Mouse (Mus musculus): Measurements from ENCODE around the gene Ppp1r3a. TPM values are rescaled to one million over a fixed set of nuclear protein-coding genes. Genes with fewer than 3 reads are reported as not detected.
"Not testable (repeated sequence)": the region's sequence is repeated elsewhere in the genome, so short reads cannot be mapped to it uniquely, and the experiment has no call there.

The Ppp1r3a gene
- total RNA-seq (2015) (not detected in 2 replicates), total RNA-seq (2017) (not detected in 2 replicates)

- ATAC-seq (replicated peaks; ENCODE audit: poor library complexity), result no peak
Observed at GRCm38 (mm10) chr6:14754901-14755591, at the start of gene Ppp1r3a. Gene Ppp1r3a (minus strand): TSS chr6:14755274.

- ATAC-seq (replicated peaks; ENCODE audit: poor library complexity), result no peak
Observed at GRCm38 (mm10) chr6:14787157-14787938, 32.3 kb upstream of the Ppp1r3a start.

DNA sequence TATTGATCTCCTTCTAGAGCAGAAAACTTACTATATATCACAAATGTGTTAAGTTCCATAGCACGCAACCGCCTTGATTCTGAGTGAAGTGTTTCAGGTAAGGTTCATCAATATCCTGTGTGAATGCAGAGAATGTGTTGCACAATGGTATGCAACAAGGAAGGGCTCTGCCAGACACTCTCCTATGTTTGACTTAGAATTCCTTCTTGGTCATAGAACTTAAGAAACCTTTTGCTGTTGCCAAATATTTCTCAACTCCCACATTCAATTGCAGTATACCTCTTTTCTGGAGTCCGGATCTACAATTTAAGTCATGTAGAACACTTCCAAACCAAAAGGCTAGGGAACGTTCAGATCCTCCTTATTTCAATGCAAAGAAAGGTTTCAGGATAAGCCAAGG is 22.8 kb upstream of the Ppp1r3a start:
- no peak for ATAC-seq (replicated peaks; ENCODE audit: poor library complexity)

GRCm38 (mm10) chr6:14771717-14772116 is 16.6 kb upstream of the Ppp1r3a start:
- ATAC-seq (replicated peaks; ENCODE audit: poor library complexity), result no peak

DNA sequence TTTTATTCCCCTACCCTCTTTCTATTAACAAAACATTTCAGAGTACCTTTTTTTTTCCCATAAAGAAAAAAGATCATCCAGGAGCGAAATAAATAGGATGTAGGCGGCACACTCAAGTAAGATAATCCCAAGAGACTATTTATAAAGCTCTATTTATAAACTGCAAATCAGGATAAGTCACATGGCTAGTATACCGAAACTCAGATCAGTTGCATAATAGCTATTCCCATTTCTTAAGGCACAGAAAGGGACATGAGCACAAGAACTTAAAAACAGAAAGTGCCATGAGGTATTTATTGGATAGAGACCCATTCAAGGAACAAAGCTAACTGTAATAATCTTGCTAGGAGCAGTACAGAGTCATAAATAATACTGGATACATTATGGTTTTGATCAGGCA is 2.4 kb upstream of the Ppp1r3a start:
- no peak for ATAC-seq (replicated peaks; ENCODE audit: poor library complexity)

DNA sequence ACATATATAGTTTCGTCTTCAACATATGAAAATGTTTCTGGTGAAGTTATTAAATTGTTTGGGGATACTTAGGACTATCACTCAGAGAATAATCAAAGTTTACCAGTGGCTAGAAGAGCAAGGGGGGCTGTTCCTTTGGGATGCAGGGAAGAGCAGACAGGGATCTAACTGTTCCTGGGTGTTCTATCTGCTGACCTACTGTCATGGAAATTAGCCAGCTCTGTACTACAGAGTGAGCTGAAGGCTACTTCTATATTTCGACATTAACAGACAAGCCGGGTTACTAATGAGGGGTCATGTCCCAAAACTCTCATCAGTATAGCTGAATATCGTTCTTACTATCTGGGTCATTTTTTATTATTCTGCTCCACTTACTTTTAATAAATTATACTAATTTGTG is 1.6 kb downstream of the Ppp1r3a start:
- ATAC-seq (replicated peaks; ENCODE audit: poor library complexity), result no peak

DNA sequence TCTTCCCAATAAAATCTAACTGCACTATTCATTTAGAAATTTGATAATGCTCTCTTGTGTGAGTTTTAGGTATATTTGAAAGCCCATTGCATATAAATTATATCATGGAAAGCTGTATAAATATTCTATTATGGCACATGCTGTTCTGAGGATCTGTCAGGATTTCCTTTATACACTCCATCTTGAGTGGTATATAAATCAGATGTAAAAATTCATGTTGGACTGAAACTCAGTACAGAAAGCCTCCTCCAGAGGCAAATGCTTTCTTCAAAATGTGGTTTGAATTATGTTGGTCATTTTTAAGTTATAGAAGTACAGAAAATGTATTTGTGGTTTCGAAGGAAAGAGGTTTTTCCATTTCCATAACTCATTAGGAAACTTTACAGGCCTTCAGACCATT is 2.9 kb downstream of the Ppp1r3a start:
- ATAC-seq (replicated peaks; ENCODE audit: poor library complexity), result no peak

- ATAC-seq (replicated peaks; ENCODE audit: poor library complexity), result no peak
Observed at GRCm38 (mm10) chr6:14747000-14747399, 8.1 kb downstream of the Ppp1r3a start.

DNA sequence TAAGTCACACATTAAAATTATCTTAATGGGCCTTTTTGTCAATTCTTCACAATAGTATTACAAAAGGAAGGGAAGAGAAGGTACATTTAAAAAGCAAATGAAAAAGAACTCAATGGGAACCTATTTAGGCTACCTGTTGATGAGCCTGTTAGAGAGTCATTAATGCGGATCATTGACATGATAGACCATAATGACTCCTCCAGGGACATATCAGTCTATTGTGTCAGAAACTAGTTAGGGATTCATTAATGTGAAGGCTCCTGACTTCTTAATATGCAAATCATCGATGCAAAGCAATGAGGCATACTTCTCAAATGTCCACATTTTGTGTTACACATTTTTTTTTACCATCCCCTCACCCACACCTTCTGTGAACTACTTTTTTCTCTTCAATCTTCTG is 19.1 kb downstream of the Ppp1r3a start:
- no peak for ATAC-seq (replicated peaks; ENCODE audit: poor library complexity)

- ATAC-seq (replicated peaks; ENCODE audit: poor library complexity), result no peak
Observed at GRCm38 (mm10) chr6:14731011-14731410, 24.1 kb downstream of the Ppp1r3a start.

DNA sequence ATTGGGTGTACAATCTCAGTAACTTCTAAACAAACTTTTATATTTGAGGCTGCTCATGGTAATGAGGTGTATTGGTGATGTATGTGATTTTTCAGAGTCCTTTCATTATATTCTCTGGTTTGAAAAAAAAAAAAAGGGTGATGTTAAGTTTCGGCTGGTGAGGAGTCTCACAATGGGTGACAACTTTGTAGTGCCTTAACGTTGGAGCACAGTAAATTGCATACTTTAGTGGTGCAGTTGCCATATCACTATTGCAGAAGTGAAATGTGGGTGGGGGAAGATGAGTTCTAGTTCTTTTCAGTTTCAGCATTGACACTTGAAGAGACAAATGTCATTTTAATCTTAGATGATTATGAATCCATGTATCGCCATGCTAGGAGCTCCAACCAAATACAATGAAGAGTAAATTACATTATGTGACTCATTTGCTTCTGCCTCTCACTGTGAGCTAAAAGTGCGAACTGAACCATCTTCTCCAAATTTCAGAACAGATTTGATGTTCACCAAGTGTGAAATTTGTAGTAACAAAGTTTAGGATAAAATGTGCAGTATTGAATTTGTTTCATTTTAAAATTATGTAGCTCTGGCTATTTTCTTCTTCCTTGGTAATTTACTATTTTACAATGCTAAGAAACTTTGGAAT is 34.2 kb downstream of the Ppp1r3a start:
- ATAC-seq (replicated peaks; ENCODE audit: poor library complexity), result no peak

GRCm38 (mm10) chr6:14720110-14720771 is 34.8 kb downstream of the Ppp1r3a start:
- no peak for ATAC-seq (replicated peaks; ENCODE audit: poor library complexity)

GRCm38 (mm10) chr6:14715129-14715989 is 39.7 kb downstream of the Ppp1r3a start:
- no peak for ATAC-seq (replicated peaks; ENCODE audit: poor library complexity)

GRCm38 (mm10) chr6:14712146-14712545 is 42.9 kb downstream of the Ppp1r3a start:
- ATAC-seq (replicated peaks; ENCODE audit: poor library complexity), result no peak

DNA sequence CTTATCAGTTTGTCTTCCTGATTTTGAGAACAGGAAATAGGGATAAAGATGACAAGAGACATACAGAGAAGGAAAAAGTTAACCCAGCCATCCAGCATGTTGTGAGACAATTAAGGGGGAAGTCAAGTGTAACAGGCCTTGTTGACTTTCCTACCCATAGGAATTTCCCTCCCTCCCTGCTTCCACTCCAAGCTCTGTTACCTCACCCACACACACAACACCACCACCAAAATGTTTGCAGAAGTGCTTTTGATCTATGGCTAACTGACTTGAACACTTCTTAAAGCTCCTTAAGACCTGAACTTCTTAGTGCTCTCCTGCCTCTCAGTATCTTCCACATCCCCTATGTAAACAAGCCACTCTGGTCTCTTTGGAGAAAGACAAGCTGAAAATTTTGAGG is 55.0 kb downstream of the Ppp1r3a start:
- no peak for ATAC-seq (replicated peaks; ENCODE audit: poor library complexity)

DNA sequence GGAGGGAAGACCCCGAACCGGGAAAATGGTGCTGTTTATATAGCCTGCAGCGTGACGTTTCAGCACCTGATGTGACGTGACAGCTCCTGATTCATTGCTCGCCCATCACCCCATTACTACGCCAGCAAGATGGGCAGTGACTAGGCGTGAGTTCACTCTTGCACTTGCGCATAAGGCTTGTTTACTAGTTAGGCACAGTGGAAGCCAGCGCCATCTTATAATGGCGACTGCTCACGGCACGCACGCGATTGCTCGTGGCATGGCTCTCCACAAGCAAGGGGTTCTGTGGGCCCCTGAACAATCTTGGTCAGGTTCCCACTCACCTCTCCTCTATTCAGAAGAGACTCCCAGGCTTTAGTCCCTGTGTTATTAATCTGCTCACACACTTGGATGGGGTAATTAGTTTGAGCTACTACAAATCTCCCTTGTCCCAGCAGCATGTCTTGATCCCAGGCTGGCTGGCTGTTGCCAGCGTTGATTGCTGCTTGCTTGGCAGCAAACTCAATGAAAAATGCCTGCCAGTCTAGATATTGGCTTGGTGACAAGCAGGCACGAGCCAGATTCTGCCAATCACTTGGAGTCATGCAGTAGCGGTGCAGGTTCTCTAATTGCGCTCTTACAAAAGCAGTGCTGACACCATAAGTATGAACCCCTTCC is 75.7 kb downstream of the Ppp1r3a start:
- not testable (repeated sequence) for ATAC-seq (replicated peaks; ENCODE audit: poor library complexity)

GRCm38 (mm10) chr6:14668966-14669365 is 86.1 kb downstream of the Ppp1r3a start:
- not testable (repeated sequence) for ATAC-seq (replicated peaks; ENCODE audit: poor library complexity)

DNA sequence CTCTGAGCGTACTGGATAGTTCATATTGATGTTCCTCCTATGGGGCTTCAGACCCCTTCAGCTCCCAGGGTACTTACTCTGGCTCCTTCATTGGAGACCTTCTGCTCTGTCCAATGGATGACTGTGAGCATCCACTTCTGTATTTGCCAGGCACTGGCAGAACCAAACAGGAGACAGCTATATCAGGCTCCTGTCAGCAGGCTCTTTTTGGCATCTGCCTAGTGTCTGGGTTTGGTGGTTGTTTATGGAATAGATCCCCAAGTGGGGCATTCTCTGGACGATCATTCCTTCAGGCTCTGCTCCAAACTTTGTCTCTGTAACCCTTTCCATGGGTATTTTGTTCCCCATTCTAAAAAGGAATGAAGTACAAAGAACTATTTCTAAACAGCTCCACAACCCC is 87.4 kb downstream of the Ppp1r3a start:
- not testable (repeated sequence) for ATAC-seq (replicated peaks; ENCODE audit: poor library complexity)
